In the genomic region with DNA sequence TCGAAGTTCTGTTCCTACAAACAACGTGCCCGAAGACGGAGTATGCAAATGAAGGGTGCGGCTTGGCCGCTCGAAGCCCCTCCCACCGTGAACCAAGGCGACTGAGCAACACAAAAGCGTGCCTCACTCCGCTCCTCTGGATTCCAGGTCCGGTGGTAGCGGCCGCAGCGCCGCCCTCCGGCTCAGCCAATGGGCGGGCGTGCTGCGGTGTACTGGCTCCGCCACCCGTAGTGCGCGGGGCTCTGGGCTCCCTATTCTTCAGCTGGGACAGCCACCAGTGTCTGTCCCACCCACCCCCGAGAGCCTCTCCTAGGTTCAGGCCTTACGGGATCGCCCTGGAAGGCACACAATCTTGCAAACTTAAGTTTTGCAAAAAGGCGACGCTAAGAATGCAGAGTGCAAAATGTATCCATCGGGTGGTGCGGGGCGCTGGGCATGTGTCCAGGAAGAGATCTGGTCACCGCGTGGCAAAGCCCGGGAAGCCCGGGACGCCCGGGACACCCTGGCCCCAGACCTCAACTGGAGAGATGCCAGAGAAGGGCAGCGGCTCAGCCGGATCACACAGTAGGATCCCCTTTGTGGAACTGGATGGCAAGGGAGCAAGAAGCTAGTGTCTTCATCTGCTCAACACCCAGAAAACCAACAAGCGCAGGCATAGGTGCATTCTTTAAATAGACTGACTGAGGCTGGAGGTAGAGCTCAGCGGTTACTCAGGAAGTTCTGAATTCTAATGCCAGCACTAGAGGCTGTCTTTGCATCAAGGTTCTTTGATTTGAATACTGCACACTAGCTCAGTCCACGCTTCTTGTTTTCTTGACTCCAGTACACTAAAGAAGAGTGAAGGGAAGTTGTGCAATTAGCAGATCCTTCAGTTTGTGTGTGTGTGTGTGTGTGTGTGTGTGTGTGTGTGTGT, we compare ENCODE assay signal across 8 mouse cellular contexts. TPM values are rescaled to one million over a fixed set of nuclear protein-coding genes. Genes with fewer than 3 reads are reported as not detected.
DNase-seq lines count a peak whose midpoint lies in the region; ATAC-seq lines count a peak whose summit lies in the region.

No protein-coding gene starts in this region.

- peak overlapping the region; percentile 89 for H3K27ac ChIP-seq in embryonic facial prominence, embryonic 12.5 days
- H3K27ac ChIP-seq in limb, embryonic 10.5 days = peak overlapping the region; percentile 91
- H3K27ac ChIP-seq in midbrain, embryonic 12.5 days (replicated peaks) = peak overlapping the region; percentile 84

- H3K4me2 ChIP-seq in embryonic facial prominence, embryonic 12.5 days (replicated peaks) = peak overlapping the region; percentile 74
- H3K4me2 ChIP-seq in midbrain, embryonic 12.5 days (replicated peaks) = peak overlapping the region; percentile 75

- no peaks in the 10 kb centered on the region for H3K27me3 ChIP-seq in embryonic facial prominence, embryonic 12.5 days
- H3K27me3 ChIP-seq in limb, embryonic 10.5 days (ENCODE audit: low read depth, poor library complexity, severe bottlenecking) = no peaks in the 10 kb centered on the region
- H3K27me3 ChIP-seq in midbrain, embryonic 12.5 days = no peaks in the 10 kb centered on the region

- ATAC-seq in embryonic facial prominence, embryonic 12.5 days (ENCODE audit: insufficient number of reproducible peaks, insufficient read depth, low FRiP score, low TSS enrichment) = peak; percentile 99
- ATAC-seq in midbrain, embryonic 12.5 days (ENCODE audit: low FRiP score, low read depth) = peak; percentile 99

- peak overlapping the region; percentile 52 for H3K4me3 ChIP-seq in embryonic facial prominence, embryonic 12.5 days
- peak overlapping the region; percentile 62 for H3K4me3 ChIP-seq in limb, embryonic 10.5 days
- H3K4me3 ChIP-seq in midbrain, embryonic 12.5 days = peak overlapping the region; percentile 55

- H3K9me3 ChIP-seq in embryonic facial prominence, embryonic 12.5 days = no peaks in the 10 kb centered on the region
- no peaks in the 10 kb centered on the region for H3K9me3 ChIP-seq in limb, embryonic 10.5 days (replicated peaks)
- no peaks in the 10 kb centered on the region for H3K9me3 ChIP-seq in midbrain, embryonic 12.5 days

- H3K36me3 ChIP-seq in embryonic facial prominence, embryonic 12.5 days = no peaks in the 10 kb centered on the region
- no peaks in the 10 kb centered on the region for H3K36me3 ChIP-seq in limb, embryonic 10.5 days
- no peaks in the 10 kb centered on the region for H3K36me3 ChIP-seq in midbrain, embryonic 12.5 days

- DNase-seq in 3134 (ENCODE audit: extremely low read depth, insufficient read length, low spot score) = peak; percentile 98
- peak; percentile 93 to 95 for DNase-seq in adrenal gland, postnatal 36 days
- peak; percentile 91 to 95 for DNase-seq in heart, adult 18-20 months
- DNase-seq in kidney, adult 18-20 months = peak; percentile 91
- peak; percentile 91 for DNase-seq in limb, embryonic 10.5 days (ENCODE audit: low spot score)
- DNase-seq in skeletal muscle tissue, adult 2 months (ENCODE audit: low read depth, low spot score) = peak; percentile 90

- H3K4me1 ChIP-seq in embryonic facial prominence, embryonic 12.5 days = peaks cover 5% of the 10 kb centered on the region; the same call in 1 of the 2 replicates
- peaks cover 21% of the 10 kb centered on the region for H3K4me1 ChIP-seq in limb, embryonic 10.5 days
- H3K4me1 ChIP-seq in midbrain, embryonic 12.5 days = peaks cover 13% of the 10 kb centered on the region; the same call in 1 of the 2 replicates

- peak overlapping the region; percentile 66 for H3K9ac ChIP-seq in embryonic facial prominence, embryonic 12.5 days
- H3K9ac ChIP-seq in midbrain, embryonic 12.5 days (replicated peaks) = peak overlapping the region; percentile 76

- WGBS in embryonic facial prominence, embryonic 12.5 days = 2% methylated on average over 43 of the region's 43 CpGs
- WGBS in limb, embryonic 10.5 days = 1% methylated on average over 43 of the region's 43 CpGs
- WGBS in midbrain, embryonic 12.5 days = 2% methylated on average over 43 of the region's 43 CpGs

RNA-seq across cellular contexts. Expression of a gene that starts 58.1 kb away (rescaled TPM):
- 100 to 1,000 TPM; 134 to 182 TPM for total RNA-seq in adrenal gland, postnatal 36 days (2021)
- polyA plus RNA-seq in embryonic facial prominence, embryonic 12.5 days (2016; fragmentation: Nextera tagmentation; extraction: Ambion mirVana) = 38.1 and 39.6 TPM in 2 replicates
- total RNA-seq in heart, adult 18-20 months (2021) = 100 to 1,000 TPM; 127 to 137 TPM
- polyA plus RNA-seq in limb, embryonic 10.5 days (2016; fragmentation: Nextera tagmentation; extraction: Ambion mirVana) = 27.5 and 32.6 TPM in 2 replicates
- polyA plus RNA-seq in midbrain, embryonic 12.5 days (2016; fragmentation: Nextera tagmentation; extraction: Ambion mirVana) = 46.5 and 46.7 TPM in 2 replicates

Comparison
In these comparisons a context has a peak if more than half of its experiments do, and no peak if none do; other contexts are left out.
1. Peak in every context shown above with its lines: DNase-seq, ATAC-seq, H3K4me3 ChIP-seq and H3K27ac ChIP-seq.